Comparison of ENCODE assay signal across 11 mouse cellular contexts in genomic region chr15:88399064-88399463, GRCm38 (mm10).
A peak's percentile ranks its signal among the peaks of the same experiment; 100 is the strongest.
DNase-seq lines count a peak whose midpoint lies in the region; ATAC-seq and TF ChIP-seq lines count a peak whose summit lies in the region.
"Had no signal": no experiment of that assay in that cellular context is flagged by ENCODE, and none has a peak within 500 bp of the region (broad histone marks: within the 10 kb centered on the region; RNA-seq: fewer than 3 reads in every experiment).

No protein-coding gene starts in this region.

- no peaks in the 10 kb centered on the region for H3K9me3 ChIP-seq in hindbrain, postnatal 0 days (ENCODE audit: low read length)
- H3K9me3 ChIP-seq: limb, embryonic 13.5 days had no signal

- H3K27me3 ChIP-seq in hindbrain, postnatal 0 days (ENCODE audit: insufficient read depth, low read length) = no peaks in the 10 kb centered on the region
- H3K27me3 ChIP-seq: limb, embryonic 13.5 days had no signal

- intact Hi-C loops in left cerebral cortex, postnatal 14 days (cut with DNase I) = no loop called here

- peak; percentile 18 to 24 for DNase-seq in left cerebral cortex, postnatal 14 days (ENCODE audit: low spot score in 2 of 2)
- DNase-seq in left cerebral cortex, adult 18-20 months (ENCODE audit: low spot score in 2 of 2) = no peak
- peak; percentile 49 for DNase-seq in R1 (ENCODE audit: low read depth, low spot score)
- DNase-seq in embryo, embryonic 9.5 days (ENCODE audit: extremely low spot score) = peak; percentile 25
- peak; percentile 65 for DNase-seq in hindbrain, postnatal 0 days (ENCODE audit: low spot score)
- no peak for DNase-seq in thymus, postnatal 25 days
- DNase-seq in urinary bladder, postnatal 4 days (ENCODE audit: low spot score in 2 of 2) = no peak
- DNase-seq in frontal cortex, adult 2 months (ENCODE audit: extremely low spot score in 1 of 2, low spot score in 1 of 2) = no peak
- DNase-seq: kidney, adult 9 months; lung, postnatal 36 days had no signal

- no peak overlapping the region for H3K9ac ChIP-seq in hindbrain, postnatal 0 days (replicated peaks; ENCODE audit: low read length)
- H3K9ac ChIP-seq: limb, embryonic 13.5 days had no signal

- no peak overlapping the region for H3K27ac ChIP-seq in hindbrain, postnatal 0 days
- H3K27ac ChIP-seq: limb, embryonic 13.5 days had no signal

- peak; percentile 59 for TF ChIP-seq CTCF in hindbrain, postnatal 0 days (IDR thresholded peaks at IDR 0.05; ENCODE audit: low read depth)

- no peak overlapping the region for H3K4me3 ChIP-seq in hindbrain, postnatal 0 days (ENCODE audit: low read length)
- H3K4me3 ChIP-seq: limb, embryonic 13.5 days had no signal

- WGBS in hindbrain, postnatal 0 days = 30% methylated on average over 5 of the region's 5 CpGs

- peak; percentile 32; the same call in 1 of the 2 replicates for ATAC-seq in hindbrain, postnatal 0 days

- H3K4me2 ChIP-seq in hindbrain, postnatal 0 days (ENCODE audit: low read depth, low read length) = no peak overlapping the region
- H3K4me2 ChIP-seq: limb, embryonic 13.5 days had no signal

- no peaks in the 10 kb centered on the region for H3K36me3 ChIP-seq in hindbrain, postnatal 0 days (ENCODE audit: insufficient read depth, low read length)
- H3K36me3 ChIP-seq: limb, embryonic 13.5 days had no signal

- no peaks in the 10 kb centered on the region for H3K4me1 ChIP-seq in hindbrain, postnatal 0 days (ENCODE audit: insufficient read depth, low read length)

Comparison
In these comparisons a context has a peak if more than half of its experiments do, and no peak if none do; other contexts are left out.
1. DNase-seq: peak in left cerebral cortex, postnatal 14 days (2 of 2), R1 (single experiment), embryo, embryonic 9.5 days (single experiment) and hindbrain, postnatal 0 days (single experiment); none in left cerebral cortex, adult 18-20 months (0 of 2), thymus, postnatal 25 days (single experiment), urinary bladder, postnatal 4 days (0 of 2) and frontal cortex, adult 2 months (0 of 2).